Mouse (Mus musculus) retina, postnatal 7 days (tissue): ENCODE data around the gene Il12a.
A peak's percentile ranks its signal among the peaks of the same experiment; 100 is the strongest.

Source experiments
- DNase-seq: peaks from one replicate; pipeline ENCODE4 v3.0.0-alpha.2; 2012; ENCODE audit warnings: low read depth, low spot score

Il12a gene

GRCm38 (mm10) chr3:68684207-68684606 is 6.2 kb upstream of the Il12a start:
- DNase-seq, result no peak

- no peak for DNase-seq
Measured at GRCm38 (mm10) chr3:68686852-68687560, 3.4 kb upstream of the Il12a start.

GRCm38 (mm10) chr3:68689346-68689745 is 1.1 kb upstream of the Il12a start:
- no peak for DNase-seq

- DNase-seq, result no peak
Measured at GRCm38 (mm10) chr3:68691100-68691778, 795 bp downstream of the Il12a start.

DNA sequence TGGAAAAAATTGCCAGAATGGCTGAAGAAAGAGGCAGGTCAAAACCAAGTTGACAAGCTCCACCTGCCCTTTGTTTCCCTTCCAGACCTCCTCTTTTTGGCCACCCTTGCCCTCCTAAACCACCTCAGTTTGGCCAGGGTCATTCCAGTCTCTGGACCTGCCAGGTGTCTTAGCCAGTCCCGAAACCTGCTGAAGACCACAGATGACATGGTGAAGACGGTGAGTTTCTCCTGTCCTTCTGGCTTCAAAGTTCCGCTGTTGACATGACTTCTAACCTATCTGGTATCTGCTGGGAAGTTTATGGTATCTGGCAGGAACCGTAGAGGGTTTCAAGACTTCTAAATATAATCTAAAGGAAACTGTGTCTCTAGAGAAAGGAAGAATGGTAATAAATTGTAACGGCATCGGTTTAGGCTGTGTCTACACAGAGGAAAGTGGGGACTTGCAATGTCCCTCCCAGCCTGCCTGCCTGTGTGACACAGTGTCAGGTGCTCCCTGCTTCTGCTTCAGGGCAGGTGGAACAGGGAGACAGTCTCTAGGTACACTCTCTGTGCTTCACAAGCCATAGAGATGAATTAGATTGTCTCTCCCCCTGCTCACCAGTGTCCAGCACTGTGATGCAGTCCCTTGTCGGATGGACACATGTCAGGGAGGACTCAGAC is 1.6 kb downstream of the Il12a start:
- DNase-seq, result no peak

DNA sequence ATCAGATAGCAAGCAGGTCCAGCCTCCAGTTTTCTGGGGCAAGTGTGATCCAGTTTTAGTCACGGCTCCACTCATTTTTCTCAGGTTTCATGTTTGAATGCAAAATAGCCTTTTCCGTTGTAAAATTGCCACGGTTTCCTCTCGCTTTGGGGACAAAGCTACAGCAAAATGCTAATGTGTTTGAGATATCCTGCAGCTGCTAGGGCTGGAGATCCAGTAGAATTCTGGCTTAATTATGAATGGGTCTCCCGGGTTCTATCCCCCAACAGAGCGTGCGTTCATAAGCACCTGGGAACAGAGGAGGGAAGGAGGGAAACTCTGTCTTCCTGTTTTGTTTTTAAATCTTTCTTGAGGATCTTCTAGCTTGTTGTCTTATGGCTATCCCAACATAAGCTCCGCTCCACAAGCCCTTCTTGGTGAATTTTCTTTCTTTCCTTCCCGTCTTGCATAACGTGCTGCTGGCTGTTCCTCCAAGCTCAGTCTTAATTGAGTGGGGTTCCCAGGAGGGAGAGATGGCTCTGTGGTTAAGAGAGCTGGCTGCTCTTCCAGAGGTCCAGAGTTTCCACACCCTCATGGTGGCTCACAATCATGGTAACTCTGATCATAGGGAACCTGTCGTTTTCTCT is 2.3 kb downstream of the Il12a start:
- no peak for DNase-seq

DNA sequence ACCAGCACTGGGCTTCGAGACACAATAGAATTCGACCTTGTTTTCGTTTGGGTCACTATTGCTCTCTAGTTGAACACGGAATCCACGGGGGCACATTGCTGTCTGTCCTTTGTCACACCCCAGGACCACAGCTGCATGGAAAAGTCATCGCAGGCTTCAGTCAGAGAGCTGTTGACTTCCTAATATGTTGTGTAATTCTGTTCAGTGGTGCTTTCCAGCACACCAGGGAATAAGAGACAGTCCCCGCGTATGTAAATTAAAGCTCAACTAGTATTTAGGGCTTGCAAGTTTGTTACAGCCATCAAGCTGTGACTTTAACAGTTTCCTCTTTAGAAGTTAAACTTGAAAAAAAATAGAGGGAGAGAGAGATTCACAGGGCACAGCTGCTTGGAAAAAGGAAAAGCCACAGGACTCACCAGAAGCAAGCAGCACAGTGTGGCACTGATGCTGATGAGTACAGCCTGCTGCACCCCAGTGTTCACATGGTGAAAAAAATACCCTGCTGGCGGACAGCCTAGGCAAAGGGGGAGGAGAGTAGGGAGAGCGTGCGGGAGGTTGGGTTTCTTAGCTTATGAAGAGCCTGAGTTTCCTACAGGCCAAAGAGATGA is 3.1 kb downstream of the Il12a start:
- DNase-seq, result no peak

- DNase-seq, result no peak
Measured at GRCm38 (mm10) chr3:68695321-68695720, 4.9 kb downstream of the Il12a start.

DNA sequence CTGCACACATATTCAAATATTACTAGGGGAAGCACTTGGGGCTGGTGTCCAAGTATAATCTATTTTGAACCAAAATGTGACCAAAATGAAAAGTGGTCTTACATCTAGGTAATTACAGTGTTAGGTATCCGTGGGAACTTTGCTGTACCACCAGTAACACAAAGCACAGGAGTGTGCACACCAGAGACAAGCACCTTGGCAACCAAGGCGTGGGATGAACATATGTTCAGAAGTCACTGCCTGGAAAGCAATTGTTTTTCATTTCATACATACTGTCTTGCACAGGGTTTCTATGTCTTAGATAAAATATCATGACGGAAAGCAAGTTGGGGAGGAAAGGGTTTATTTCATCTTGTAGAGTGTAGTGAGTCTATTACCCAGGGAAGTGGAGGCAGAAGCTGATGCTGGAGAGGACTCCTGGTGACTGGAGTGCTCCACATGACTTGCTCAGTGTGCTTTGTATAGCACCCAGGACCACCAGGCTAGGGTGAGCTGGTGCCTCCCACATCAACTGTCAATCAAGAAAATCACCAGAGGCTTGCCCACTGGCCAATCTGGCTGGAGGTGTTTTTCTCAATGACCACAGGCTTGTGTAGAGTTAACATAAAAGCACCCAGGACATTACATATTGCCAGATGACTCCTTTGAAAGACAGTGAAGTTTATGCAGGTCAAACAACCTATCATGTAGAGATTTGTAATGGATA is 6.2 kb downstream of the Il12a start:
- no peak for DNase-seq

DNA sequence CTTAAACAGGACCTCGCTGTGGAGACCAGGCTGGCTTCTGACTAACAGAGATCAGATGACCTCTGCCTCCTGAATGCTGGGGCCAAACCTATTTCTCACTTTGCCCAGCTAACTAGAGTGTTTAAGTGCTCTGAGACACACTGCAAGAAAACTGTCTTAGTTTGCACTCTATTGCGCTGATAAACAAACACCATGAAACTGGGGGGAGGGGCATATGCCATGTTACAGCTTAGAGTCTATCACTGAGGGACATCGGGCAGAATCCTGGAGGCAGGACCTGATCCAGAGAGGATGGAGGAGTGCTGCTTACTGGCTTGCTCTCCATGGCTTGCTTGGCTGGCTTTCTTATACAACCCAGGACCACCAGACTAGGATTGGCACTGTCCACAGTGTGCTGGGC is 8.2 kb downstream of the Il12a start:
- DNase-seq, result no peak

DNA sequence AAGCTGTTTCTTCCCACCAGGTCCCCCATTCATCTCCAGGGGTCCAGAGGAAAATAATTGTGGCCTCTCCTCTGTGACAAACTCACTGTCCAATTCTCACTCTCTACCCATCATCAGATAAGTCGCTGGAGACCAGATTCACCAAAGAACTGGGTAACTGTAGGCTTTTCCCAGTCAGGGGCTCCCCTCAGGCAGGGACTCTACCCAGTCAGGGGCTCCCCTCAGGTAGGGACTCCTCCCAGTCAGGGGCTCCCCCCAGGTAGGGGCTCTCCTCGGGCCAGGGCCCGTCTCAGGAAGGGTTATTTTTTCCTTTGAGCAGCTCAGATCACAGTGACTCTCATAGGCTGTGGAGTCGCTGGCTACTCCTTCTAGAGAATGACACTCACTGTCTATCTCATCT is 9.6 kb downstream of the Il12a start:
- no peak for DNase-seq

DNA sequence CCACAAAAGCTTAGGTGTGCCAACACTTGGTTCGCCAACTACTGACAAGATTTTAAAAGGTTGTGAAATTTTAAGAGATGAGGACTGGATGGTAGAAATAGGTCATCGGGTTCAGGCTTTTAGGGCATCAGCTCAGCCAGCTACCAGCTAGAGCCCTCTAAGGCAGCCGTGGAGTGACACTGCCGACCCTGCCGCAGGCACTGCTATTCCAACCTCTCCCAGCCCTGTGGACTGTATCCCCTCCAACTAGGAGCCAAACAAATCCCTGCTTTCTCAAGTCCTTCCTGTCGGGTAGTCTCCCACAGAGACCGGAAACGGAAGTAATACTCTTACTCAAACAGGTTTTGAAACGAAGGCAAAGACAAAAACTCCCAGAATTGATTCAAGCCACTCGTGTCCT is 15.9 kb downstream of the Il12a start:
- DNase-seq, result no peak

DNA sequence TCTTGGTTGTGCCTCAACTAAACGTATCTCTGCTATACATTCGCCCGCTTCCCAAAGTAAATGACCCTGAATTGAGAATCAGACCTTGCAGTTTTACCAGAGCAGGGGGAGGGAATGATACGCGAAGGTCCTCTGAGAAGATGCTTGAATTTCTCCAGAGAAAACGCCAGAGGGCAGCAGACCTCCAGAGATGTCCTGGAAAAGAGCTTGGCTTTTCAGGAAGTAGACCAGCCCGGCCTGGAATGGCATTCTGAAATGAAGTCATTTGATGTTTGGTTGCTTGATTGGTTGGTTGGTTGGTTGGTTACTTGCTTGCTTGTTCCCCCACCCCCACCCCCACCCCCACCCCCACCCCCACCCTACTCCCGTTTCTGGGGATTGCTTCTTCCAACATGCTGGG is 17.8 kb downstream of the Il12a start:
- DNase-seq, result peak; percentile 19

DNA sequence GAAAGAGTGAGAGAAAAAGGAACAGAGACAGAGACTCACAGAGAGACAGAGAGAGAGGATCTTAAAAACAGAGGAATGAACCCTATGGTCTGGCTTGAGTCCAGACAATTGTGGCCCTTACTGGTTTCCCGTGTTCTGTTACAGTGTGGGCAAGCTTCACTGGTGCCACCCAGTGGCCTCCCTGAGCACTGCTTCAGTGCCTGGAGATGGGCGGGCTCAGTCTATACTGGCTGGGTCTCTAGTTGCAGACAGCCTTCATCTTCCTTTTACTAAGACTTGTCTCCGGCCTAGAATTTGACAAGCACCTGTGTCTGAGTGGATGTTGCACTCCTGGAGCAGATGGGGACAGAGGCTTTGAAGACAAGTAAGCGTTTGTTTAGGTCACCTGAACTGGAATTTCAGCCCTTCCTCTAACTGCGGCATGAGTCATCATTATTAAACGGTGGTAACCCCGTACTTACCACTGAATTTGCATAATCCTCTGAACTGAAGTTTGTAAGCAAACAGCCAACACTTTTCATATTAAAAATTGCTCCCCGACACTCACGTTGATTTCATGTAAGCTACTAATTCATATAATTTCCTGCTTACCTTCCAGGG is 18.9 kb downstream of the Il12a start:
- no peak for DNase-seq

GRCm38 (mm10) chr3:68710436-68710835 is 20.0 kb downstream of the Il12a start:
- DNase-seq, result no peak

DNA sequence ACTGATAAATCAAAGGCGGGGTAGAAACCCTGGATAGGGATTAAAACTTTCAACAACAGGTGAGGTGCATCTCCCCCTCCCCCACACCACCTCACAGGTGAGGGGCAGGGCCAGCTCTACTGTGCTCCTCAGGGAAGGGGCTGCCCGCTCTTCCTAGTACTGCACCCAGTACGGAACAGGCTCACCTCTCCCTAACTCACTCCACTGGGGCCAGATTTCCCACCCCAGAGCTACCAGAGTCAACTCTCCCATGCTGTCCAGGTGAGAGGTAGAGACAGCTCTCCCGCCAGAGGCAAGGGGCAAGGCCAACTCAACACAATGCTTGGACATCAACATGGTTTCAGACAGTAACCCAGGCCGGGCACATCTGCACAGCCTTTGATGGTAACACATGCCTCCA is 21.1 kb downstream of the Il12a start:
- DNase-seq, result no peak

GRCm38 (mm10) chr3:68713550-68713949 is 23.1 kb downstream of the Il12a start:
- peak; percentile 30 for DNase-seq

- DNase-seq, result peak; percentile 30
Measured at GRCm38 (mm10) chr3:68717346-68717745, 26.9 kb downstream of the Il12a start.

DNA sequence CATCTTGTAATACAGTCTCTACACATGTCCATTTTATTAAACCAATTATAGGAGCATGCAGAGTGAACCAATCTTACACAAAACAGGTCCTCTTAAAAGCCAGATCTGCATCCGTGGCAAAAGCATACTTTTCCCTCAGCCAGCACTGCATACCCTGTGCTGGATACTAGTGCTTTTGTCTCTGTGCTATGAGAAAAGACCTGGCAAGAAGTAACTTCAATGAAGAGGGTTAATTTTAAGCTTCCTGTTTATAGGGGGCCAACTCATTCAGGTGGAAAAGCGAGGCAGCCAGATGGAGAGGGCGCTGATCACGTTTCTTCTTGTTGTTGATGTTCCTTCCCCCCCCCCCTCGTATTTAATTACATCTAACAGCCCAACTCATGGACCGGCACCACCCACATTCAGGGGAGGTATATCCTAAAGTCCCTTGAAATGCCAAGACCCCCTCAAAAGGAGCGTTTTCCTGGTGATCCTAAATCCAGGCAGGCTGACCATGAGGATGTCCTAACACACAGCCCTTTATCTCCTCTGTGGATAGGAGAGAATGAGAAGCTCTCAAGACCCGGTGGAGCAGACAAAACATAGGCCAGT is 28.9 kb downstream of the Il12a start:
- DNase-seq, result no peak

DNA sequence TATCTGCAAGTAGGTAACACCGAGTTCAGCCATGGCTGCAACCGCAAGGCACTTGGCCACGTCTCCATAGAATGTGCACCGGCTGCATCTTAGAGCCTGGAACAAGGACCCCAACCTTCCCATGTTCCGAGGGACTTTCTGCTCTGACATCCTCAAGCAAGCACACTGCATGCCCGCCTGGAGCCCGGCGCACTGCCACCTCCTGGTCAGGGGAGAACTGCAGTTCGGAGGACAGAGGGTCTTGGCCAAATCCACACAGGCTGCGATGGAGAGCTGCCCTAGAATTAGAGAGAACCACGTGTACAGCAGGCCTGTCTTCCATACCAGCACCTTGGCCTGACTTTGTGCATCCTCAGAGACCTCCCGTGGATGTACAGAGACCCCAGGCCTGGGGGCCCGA is 29.8 kb downstream of the Il12a start:
- no peak for DNase-seq

DNA sequence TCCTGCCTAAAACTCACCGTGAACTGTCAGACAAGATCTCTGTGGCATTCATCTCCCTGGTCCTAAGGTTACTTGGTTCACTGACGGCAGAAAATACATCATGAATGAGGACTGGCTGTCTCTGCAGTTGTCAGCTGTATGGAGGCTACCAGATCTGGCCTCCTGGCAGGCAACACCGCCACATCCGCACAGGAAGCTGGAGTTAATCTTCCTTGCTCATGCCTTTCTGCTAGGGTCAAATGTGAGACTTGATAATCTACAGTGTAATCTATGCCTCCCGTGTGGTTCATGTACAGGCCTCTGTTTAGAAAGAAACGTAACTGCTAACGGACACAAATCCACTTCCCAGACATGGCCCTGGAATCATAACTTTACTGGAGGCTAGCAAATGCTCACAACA is 51.5 kb downstream of the Il12a start:
- DNase-seq, result no peak
